Mouse (Mus musculus): ENCODE measurements around the gene Prim2. TPM values are rescaled to one million over a fixed set of nuclear protein-coding genes. Genes with fewer than 3 reads are reported as not detected.

The Prim2 gene
- total RNA-seq, 2 experiments from 2014 or later, result 22.3 to 37.0 TPM

GRCm38 (mm10) chr1:33502890-33503289 is 166.7 kb downstream of the Prim2 start:
- no peak for ATAC-seq (replicated peaks; ENCODE audit: low FRiP score, poor library complexity, severe bottlenecking)

GRCm38 (mm10) chr1:33502298-33502697 is 167.3 kb downstream of the Prim2 start:
- no peak for ATAC-seq (replicated peaks; ENCODE audit: low FRiP score, poor library complexity, severe bottlenecking)

DNA sequence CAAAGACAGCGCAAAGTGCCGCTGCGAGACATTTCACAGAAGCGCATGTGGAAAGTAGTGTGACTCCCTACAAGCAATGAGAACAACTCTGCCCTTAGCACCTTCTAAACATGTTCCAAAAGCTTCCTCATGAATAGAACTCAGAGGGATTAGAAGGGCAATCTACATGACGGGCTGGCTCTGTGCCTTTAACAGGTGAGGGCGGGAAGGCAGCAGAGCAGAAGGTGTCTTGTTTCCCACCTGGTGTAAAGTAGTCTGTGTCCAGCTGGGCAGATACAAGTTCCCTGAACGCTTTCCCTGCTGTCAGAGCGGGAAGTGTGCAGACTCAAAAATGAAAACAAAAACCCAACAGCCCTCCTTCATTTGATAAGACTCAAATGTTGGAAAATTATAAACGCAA is 169.5 kb downstream of the Prim2 start:
- no peak for ATAC-seq (replicated peaks; ENCODE audit: low FRiP score, poor library complexity, severe bottlenecking)

DNA sequence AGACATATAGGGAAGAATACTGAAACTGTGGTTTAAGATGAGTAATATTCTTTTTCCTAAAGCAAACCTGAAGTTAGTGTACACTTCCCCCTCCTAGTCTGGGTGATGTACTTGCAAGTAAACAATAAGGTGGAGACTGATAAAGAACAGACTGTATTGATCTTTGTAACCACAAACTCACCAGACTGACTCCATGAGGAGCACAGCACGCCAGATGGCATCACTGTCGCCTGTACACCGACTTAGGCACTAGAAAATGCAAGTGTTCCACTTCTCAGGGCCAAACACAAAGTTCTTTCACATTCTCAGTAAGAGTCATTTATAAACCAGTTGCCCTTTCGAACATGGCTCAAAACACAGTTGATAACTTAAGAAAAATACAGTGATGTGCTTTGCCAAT is 170.0 kb downstream of the Prim2 start:
- no peak for ATAC-seq (replicated peaks; ENCODE audit: low FRiP score, poor library complexity, severe bottlenecking)

DNA sequence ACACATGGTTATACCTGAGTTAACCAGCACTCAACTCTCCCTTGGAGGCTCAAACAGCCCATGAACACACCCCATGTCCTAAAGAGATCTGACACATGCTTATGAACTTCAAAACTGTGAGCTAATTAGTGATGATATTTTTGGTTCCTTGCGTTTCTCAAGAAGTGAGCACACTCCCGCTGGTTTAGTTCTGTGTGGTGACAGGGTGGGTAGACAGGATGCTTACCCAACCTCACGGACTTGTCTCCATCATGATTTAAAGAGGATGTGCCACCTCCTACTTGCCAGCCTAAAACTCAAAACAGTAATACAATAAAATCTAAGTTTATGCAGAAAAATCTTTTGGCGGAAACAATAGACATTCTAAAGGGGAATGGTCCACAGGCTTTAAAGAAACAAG is 173.5 kb downstream of the Prim2 start:
- no peak for ATAC-seq (replicated peaks; ENCODE audit: low FRiP score, poor library complexity, severe bottlenecking)

GRCm38 (mm10) chr1:33495586-33495985 is 174.0 kb downstream of the Prim2 start:
- ATAC-seq (replicated peaks; ENCODE audit: low FRiP score, poor library complexity, severe bottlenecking), result no peak

DNA sequence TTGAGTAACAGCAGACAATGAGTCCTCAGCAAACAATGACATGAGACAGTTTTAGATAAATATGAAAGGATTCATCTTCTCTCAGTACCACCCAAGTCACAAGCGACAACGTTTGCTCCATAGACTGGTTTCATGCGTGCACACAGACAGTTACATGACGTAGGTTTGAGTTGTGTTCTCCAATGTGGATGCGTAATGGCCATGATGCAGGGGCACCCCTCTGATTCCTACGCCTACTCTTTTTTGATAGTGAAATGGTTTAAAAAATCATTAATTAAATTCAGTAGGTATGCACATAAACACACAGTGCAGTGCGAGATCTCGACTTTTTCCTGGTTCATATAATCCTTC is 174.4 kb downstream of the Prim2 start:
- ATAC-seq (replicated peaks; ENCODE audit: low FRiP score, poor library complexity, severe bottlenecking), result no peak

DNA sequence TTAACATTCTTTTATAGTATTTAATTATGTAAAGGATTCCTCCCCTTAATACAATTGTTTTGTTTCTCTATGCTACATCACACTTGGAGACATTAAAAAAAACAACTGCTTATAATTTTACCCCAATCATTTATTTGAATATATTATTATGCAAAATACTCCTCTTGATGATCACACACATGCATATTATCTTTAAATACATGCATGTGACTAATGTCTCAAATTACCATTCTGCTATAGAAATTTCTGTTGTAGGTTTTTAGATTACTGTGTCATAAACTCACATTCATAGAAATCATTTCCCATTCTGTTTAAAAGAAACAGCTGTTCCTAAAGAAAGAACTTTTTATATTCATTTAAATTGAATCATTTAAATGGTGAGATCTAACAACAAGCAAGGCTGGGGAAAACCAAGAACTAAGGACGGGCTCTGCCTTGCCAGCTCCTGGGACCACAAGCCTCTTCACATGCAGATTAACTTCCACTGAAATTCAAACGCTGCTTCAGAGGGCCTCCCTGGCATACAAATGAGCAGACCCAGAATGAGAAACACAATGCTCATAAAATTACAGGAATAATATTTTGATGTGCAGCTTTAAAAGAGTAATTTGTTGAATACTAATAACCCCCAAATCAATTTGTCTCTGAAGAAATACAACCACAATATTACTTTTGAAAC is 174.9 kb downstream of the Prim2 start:
- no peak for ATAC-seq (replicated peaks; ENCODE audit: low FRiP score, poor library complexity, severe bottlenecking)

DNA sequence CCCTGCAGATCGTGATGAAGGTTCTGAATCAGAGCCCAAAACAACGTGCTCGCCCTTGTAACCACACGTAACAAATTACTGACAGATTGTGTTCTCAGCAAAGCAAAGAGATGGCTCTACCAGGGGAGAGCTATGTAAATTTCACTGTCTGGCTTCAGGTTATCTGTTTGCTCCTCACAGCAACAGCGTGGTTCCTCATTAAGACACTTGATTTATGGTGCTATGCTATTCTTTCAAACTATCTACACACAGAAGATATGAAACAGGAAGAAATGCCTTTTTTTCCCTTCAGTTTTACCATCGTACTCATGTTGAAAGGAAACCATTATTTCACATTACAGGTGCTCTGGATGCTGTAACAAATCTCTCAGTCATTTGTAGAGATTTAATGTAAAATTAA is 179.4 kb downstream of the Prim2 start:
- no peak for ATAC-seq (replicated peaks; ENCODE audit: low FRiP score, poor library complexity, severe bottlenecking)

- no peak for ATAC-seq (replicated peaks; ENCODE audit: low FRiP score, poor library complexity, severe bottlenecking)
Observed at GRCm38 (mm10) chr1:33488372-33488771, 181.2 kb downstream of the Prim2 start.

- ATAC-seq (replicated peaks; ENCODE audit: low FRiP score, poor library complexity, severe bottlenecking), result no peak
Observed at GRCm38 (mm10) chr1:33483746-33484145, 185.8 kb downstream of the Prim2 start.

DNA sequence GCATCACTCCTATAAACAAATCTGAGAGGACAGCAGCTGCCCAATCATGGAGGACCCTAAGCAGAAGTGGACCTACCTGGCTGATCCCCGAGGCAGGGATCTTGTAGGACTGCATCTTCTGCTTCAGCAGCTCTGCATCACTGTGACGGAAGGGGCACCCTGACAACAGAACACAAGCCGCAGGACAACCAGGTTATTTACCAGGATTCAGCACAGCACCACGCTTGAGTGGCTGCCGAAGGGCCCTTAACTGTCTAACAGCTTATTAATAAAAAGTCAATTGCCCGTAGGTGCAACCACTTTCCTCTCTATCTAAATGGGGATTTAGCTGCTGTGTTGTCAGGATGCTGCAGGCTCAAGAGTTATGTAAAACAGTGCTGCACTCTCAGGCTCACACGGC is 189.2 kb downstream of the Prim2 start:
- no peak for ATAC-seq (replicated peaks; ENCODE audit: low FRiP score, poor library complexity, severe bottlenecking)

DNA sequence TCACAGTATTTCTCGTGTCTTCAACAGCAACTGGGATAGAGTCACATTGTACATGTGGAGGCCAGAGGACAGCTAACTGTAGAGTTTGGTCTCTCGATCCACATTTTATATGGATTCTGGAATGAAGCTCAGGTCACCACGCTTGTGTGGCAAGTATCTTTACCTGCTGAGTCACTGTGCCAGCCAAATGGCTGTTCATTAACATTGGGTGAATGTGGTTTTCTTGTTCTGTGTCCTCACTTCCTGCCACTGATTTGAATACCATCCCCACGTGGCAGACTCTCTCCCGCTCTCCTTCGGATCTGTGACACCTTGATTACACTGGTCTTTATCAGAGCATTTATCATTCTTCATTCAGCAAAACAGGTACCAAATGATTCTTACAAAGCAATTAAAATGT is 198.5 kb downstream of the Prim2 start:
- ATAC-seq (replicated peaks; ENCODE audit: low FRiP score, poor library complexity, severe bottlenecking), result no peak

GRCm38 (mm10) chr1:33470222-33470621 is 199.4 kb downstream of the Prim2 start:
- ATAC-seq (replicated peaks; ENCODE audit: low FRiP score, poor library complexity, severe bottlenecking), result no peak

DNA sequence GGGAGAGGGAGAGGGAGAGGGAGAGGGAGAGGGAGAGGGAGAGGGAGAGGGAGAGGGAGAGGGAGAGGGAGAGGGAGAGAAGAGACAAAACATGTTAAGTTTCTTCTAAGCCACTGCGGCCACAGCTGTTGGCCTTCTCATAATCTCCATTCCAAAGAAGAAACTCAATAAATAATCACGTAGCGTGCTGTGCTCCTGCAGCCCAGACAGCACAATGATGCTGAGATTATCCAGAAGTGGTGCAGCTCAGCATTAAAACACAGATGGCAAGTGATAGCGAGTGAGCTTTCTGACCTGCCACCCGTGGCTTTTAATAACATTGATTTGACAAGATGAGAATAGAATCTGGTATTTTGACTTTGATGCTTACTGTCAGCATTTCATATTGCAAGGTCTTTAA is 205.4 kb downstream of the Prim2 start:
- ATAC-seq (replicated peaks; ENCODE audit: low FRiP score, poor library complexity, severe bottlenecking), result no peak

DNA sequence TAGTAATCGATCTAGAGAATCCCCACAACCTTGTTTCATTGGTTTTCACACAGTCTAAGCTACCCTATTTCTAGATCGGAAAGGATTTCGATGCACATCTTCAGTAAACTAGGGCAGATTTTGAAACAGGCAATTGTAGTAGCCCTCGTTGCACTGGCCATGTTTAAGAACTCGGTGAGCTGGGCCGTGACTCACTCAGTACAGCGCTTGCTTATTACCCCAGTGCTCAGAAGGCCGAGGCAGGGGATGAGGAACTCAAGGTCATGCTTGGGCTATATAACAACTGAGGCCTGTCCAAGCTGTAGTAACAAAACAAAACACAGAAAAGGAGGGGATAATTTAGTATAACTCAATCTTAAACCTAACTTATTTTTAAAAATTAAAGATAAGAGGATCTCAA is 208.9 kb downstream of the Prim2 start:
- no peak for ATAC-seq (replicated peaks; ENCODE audit: low FRiP score, poor library complexity, severe bottlenecking)

- ATAC-seq (replicated peaks; ENCODE audit: low FRiP score, poor library complexity, severe bottlenecking), result no peak
Observed at GRCm38 (mm10) chr1:33460262-33460661, 209.3 kb downstream of the Prim2 start.

DNA sequence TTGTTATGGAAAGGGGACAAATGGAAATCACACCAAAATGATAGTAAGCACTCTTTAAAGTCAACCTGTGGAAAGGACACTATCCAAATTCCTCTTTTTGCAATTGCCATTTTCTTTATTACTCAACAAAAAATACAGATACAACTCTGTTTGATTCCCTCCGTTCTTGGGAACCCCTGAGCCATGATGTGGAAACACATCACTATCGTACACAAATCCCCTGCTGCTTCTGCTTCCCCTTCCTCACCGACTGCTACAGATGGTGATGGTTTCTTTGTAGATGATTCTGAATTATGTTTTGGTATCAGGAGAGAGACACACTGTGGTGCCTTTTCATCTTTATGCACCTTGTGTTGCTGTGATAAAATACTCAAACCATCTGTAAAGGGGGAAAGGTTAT is 210.6 kb downstream of the Prim2 start:
- no peak for ATAC-seq (replicated peaks; ENCODE audit: low FRiP score, poor library complexity, severe bottlenecking)

GRCm38 (mm10) chr1:33454251-33454650 is 215.3 kb downstream of the Prim2 start:
- no peak for ATAC-seq (replicated peaks; ENCODE audit: low FRiP score, poor library complexity, severe bottlenecking)

DNA sequence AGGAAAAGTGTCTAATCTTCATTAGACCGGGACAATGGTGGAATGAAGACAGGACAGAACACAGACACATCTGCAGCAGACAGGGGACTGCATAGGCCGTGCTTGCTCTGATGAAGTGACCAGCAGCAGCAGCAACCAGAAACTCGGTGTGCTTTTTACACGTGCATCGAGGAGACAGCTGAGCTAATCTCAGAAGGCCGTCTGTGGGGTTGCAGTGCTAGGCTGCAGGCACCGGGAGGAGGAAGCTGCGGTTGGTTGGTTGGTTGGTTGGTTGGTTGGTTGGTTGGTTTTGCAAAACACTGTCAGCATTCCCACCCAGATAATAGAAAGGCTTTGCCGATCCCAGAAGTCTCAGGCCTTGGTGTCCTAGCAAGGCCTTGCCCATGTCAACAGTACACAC is 216.3 kb downstream of the Prim2 start:
- no peak for ATAC-seq (replicated peaks; ENCODE audit: low FRiP score, poor library complexity, severe bottlenecking)

- no peak for ATAC-seq (replicated peaks; ENCODE audit: low FRiP score, poor library complexity, severe bottlenecking)
Observed at GRCm38 (mm10) chr1:33447179-33447578, 222.4 kb downstream of the Prim2 start.

GRCm38 (mm10) chr1:33436167-33436566 is 233.4 kb downstream of the Prim2 start:
- no peak for ATAC-seq (replicated peaks; ENCODE audit: low FRiP score, poor library complexity, severe bottlenecking)

All from erythroblast, adult 5-6 weeks (primary cell).